Mouse (Mus musculus) small intestine, adult 2 months (tissue): ENCODE data around the gene Adat3. TPM values are rescaled to one million over a fixed set of nuclear protein-coding genes. Genes with fewer than 3 reads are reported as not detected.

Source experiments
- H3K27ac ChIP-seq: fragments of 200-500 bp; 2 replicates; pipeline ENCODE4 v1.5.1; 2012; ENCODE audit warnings: low read depth, low read length, control low read depth, inconsistent platforms; ENCODE audit not compliant: insufficient read depth
- H3K27me3 ChIP-seq: fragments of 200-500 bp; 2 replicates; pipeline ENCODE4 v1.6.1; 2012; ENCODE audit warnings: mild to moderate bottlenecking, moderate library complexity, low read length, inconsistent platforms; ENCODE audit not compliant: control insufficient read depth, insufficient read depth
- H3K36me3 ChIP-seq: fragments of 200-500 bp; 2 replicates; pipeline ENCODE4 v1.6.1; 2012; ENCODE audit warnings: mild to moderate bottlenecking, low read length, control low read depth, inconsistent platforms; ENCODE audit not compliant: control insufficient read depth, insufficient read depth
- H3K4me1 ChIP-seq: fragments of 200-500 bp; 2 replicates; pipeline ENCODE4 v1.6.1; 2012; ENCODE audit warnings: low read length, inconsistent platforms, mixed read lengths; ENCODE audit not compliant: control insufficient read depth, insufficient read depth, insufficient read length
- H3K4me3 ChIP-seq: fragments of 200-500 bp; 2 replicates; pipeline ENCODE4 v1.5.1; 2012; ENCODE audit warnings: low read depth, mild to moderate bottlenecking, control low read depth, inconsistent platforms, low read length, moderate library complexity
- CTCF ChIP-seq: fragments of 200-500 bp; IDR thresholded peaks from 2 replicates; pipeline ENCODE4 v1.5.1; 2012; ENCODE audit warnings: low read depth, mild to moderate bottlenecking, control low read depth, inconsistent platforms, low read length, moderate library complexity, mixed read lengths; ENCODE audit not compliant: insufficient replicate concordance, insufficient read length; ENCODE audit errors: extremely low read depth
- POLR2A ChIP-seq: fragments of 200-500 bp; IDR thresholded peaks from 2 replicates; pipeline ENCODE4 v1.6.1; 2012; ENCODE audit warnings: low read depth, mild to moderate bottlenecking, control low read depth, inconsistent platforms, low read length, moderate library complexity
- WGBS: fragments of 180-500 bp; shearing (Covaris S2); methylation state at CpG from one replicate; pipeline ENCODE4 v1.1.7; 2018; 5-methylcytosine and 5-hydroxymethylcytosine counted together
- polyA plus RNA-seq: library from polyadenylated mRNA; depleted of rRNA; stranded (reverse); fragments of >200 nt; gene quantifications from 2 replicates; pipeline ENCODE4 v1.2.3, GENCODE M21; 2012; rRNA removed

The Adat3 gene
- polyA plus RNA-seq, 1 experiment: 23.9 TPM

DNA sequence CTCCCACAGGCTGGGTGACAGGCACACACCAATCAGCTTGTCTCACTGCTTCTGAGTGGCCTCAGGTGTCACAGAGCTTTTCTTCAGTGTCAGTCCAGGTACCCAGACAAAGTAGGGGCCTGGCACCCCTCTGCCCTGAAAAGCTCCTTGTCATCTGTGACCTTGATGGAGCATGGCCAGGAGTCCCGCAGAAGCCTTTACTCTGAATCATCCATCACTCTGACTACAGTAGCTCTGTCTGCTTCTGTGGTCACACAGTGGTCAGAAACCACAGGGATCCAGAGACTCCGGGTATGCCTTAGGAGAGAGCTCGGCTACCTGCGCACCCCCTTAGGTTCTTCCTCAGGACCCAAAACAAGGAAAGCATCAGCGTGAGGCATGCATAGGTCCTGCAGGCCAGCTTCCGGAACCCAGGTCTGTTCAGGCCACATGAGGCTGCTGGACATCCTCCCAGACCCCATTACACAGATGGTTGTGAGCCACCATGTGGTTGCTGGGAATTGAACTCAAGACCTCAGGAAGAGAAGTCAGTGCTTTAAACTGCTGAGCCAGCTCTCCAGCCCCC lies 50.6 kb downstream of the Adat3 start:
- TF ChIP-seq POLR2A: no peak
- no peak for TF ChIP-seq CTCF
- no peak overlapping the region for H3K27ac ChIP-seq
- H3K36me3 ChIP-seq: no peaks in the 10 kb centered on the region; the same call in 1 of the 2 replicates
- no peak overlapping the region for H3K4me3 ChIP-seq
- H3K27me3 ChIP-seq: no peaks in the 10 kb centered on the region
- H3K4me1 ChIP-seq: peaks cover 16% of the 10 kb centered on the region
- WGBS: 91% methylated on average over 6 of the region's 6 CpGs

DNA sequence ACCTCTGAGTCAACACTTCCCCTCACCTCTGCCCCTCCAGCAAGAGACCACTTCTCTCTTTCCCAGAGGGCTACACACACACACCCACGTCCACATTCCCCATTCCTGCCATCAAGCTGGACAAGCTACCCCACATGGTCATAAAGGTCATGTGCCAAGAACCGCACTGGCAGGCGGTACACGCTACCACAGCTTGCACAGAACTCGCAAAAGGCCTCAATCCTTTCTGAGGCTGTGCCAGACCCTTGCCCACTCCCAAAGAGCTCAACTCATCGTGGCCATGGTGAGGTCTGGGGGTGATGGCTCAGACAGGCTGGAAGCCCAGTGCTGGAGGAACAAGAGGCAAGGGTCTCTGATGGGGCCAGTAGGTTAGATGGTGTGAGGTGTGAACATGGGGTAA lies 52.2 kb downstream of the Adat3 start:
- H3K4me1 ChIP-seq: peaks cover 20% of the 10 kb centered on the region
- 79% methylated on average over 6 of the region's 6 CpGs for whole genome bisulfite sequencing
- no peak overlapping the region for H3K4me3 ChIP-seq
- no peak for TF ChIP-seq CTCF
- no peak for TF ChIP-seq POLR2A
- no peaks in the 10 kb centered on the region; the same call in 1 of the 2 replicates for H3K36me3 ChIP-seq
- no peaks in the 10 kb centered on the region for H3K27me3 ChIP-seq
- no peak overlapping the region for H3K27ac ChIP-seq

DNA sequence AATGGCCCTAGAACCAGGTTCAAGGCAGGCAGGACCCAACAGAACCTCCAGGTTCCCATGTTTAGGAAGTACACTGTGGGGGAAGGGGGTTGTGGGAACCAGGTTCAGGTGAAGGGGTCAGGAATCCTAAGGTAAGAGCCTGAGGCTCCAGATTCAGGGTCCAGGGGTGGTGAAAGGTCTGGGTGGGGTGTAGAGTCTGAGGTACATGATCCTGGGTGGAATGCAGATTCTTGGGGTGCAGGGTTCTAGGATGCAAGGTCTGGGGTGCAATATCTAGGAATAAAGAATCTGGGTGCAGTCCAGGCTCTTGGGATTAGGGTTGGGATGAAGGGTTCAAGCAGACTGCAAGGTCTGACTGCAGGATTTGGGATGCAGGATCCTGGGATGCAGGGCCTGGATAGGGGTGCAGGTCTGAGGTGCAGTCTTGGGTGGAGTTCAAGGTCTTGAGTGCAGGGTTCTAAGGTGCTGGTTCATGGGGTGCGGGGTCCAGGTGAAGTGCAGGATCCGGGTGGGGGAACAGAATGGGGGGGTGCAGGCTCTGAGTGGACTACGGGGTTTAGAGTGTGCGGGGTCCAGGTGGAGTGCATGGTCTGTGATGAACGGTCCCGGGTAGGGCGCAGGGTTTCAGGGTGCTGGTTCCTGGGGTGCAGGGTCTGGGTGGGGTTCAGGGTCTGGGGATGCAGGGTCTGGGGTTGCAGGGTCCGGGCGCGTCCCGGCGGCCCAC lies 52.9 kb downstream of the Adat3 start:
- Histone ChIP-seq H3K4me1 (peaks cover 20% of the 10 kb centered on the region), H3K36me3 (no peaks in the 10 kb centered on the region; the same call in 1 of the 2 replicates), H3K27ac (no peak overlapping the region), H3K27me3 (no peaks in the 10 kb centered on the region), H3K4me3 (peak overlapping the region; percentile 85)
- WGBS: 3% methylated on average over 12 of the region's 12 CpGs
- TF ChIP-seq CTCF: no peak
- no peak for TF ChIP-seq POLR2A

DNA sequence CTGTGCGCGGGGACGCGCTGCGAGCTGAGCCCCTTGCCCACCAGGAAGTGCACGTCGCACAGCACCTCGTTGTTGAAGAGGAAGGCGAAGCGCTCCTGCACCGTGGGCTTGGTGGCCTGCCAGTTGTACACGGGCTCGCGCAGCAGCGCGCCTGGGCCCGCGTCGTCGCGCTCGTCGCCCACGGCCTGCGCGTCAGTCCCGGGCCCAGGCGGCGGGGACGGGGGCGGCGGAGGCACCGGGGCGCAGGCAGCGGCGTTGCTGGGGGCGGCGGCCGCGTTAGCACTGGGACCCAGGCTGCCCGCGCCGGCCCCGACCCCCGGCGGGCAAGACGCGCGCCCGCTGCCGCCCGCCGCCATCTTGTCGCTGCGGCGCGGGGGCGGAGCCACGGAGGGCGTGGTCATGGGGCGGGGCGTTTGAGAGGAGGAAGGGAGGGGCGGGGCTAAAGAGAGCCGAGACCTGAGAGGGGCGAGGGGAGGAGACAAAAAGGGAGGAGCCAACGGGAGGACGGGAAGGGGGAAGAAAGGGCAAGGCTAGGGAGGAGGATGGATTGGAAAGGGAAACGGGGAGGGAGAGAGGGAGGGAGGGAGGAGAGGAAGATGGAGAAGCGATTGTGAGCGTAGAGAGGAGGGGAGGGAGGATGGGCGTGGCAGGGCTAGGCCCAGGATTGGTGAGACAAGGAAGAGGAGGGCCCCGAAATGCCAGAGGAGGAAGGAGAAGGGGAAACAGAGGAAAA lies 53.6 kb downstream of the Adat3 start:
- H3K27ac ChIP-seq: peak overlapping the region; percentile 100
- no peaks in the 10 kb centered on the region for H3K27me3 ChIP-seq
- H3K4me3 ChIP-seq: peak overlapping the region; percentile 85
- peaks cover 20% of the 10 kb centered on the region for H3K4me1 ChIP-seq
- H3K36me3 ChIP-seq: no peaks in the 10 kb centered on the region; the same call in 1 of the 2 replicates
- TF ChIP-seq CTCF: no peak
- peak; percentile 59; the same call in 1 of the 2 replicates for TF ChIP-seq POLR2A
- under 1% methylated on average over 70 of the region's 72 CpGs for WGBS

DNA sequence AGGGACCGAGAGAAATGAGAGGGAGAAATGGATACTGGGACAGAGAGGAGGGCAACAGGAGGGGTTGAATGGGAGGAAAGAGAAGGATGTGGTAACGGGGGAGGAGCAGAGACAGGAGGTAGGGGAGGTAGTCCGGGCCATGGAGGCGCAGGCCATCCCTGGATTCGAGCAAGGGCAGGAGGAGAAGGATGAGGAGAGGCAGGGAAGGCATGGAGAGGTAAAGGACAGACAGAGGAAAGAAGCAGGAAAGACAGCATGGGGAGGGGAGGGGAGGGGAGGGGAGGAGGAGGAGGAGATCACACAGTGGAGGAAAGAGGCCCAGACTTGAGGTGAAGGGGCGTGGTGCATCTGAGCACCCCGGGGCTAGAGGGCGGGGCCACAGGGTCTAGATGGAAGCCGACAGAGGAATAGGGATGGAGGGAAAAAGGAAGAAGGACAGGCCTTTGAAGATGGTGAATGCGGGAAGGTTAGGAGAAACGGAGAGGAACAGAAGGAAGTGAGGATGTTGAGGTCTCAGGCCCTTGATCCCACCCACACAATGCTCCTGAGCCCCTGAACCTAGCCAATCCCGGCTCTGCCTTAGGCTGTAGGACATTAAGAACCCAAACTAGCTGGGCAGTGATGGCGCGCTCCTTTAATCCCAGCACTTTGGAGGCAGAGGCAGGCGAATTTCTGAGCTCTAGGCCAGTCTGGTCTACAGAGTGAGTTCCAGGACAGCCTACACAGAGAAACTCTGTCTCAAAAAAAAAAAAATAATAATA lies 54.4 kb downstream of the Adat3 start, which contains the start of gene Btbd2:
TSS of gene Btbd2 (minus strand) at position 209 of the 761 bp plus-strand sequence.
- TF ChIP-seq POLR2A (no peak; the same call in 1 of the 2 replicates), CTCF (no peak)
- peak within 1 kb of the TSS; percentile 100 for H3K27ac ChIP-seq
- H3K36me3 ChIP-seq: no peaks in the 10 kb centered on the region; the same call in 1 of the 2 replicates
- H3K27me3 ChIP-seq: no peaks in the 10 kb centered on the region
- 16% methylated on average over 15 of the region's 15 CpGs for WGBS
- H3K4me1 ChIP-seq: peaks cover 20% of the 10 kb centered on the region
- H3K4me3 ChIP-seq: peak within 1 kb of the TSS; percentile 85

Other genes starting within 250 kb of the Adat3 start
- 0.75 and 5.9 TPM in 2 replicates for gene Plk5, start 246.4 kb upstream of the Adat3 start, polyA plus RNA-seq
- gene Mex3d, start 215.2 kb upstream of the Adat3 start, polyA plus RNA-seq: 10.3 and 20.6 TPM in 2 replicates
- gene Mbd3, start 203.3 kb upstream of the Adat3 start, polyA plus RNA-seq: 55.1 and 85.7 TPM in 2 replicates
- gene Uqcr11, start 196.1 kb upstream of the Adat3 start, polyA plus RNA-seq: 2,051 and 2,588 TPM in 2 replicates
- gene Tcf3, start 169.2 kb upstream of the Adat3 start, polyA plus RNA-seq: 45.6 and 101 TPM in 2 replicates
- 0.29 and 2.8 TPM in 2 replicates for gene Onecut3, start 108.0 kb upstream of the Adat3 start, polyA plus RNA-seq
- not detected in 2 replicates for gene Atp8b3, start 63.8 kb upstream of the Adat3 start, polyA plus RNA-seq
- 33.1 and 63.7 TPM in 2 replicates for gene Rexo1, start 41.3 kb upstream of the Adat3 start, polyA plus RNA-seq
- 18.4 and 33.2 TPM in 2 replicates for gene Klf16, start 25.6 kb upstream of the Adat3 start, polyA plus RNA-seq
- gene Abhd17a, start 12.5 kb upstream of the Adat3 start, polyA plus RNA-seq: 381 and 644 TPM in 2 replicates
- 84.0 and 130 TPM in 2 replicates for gene Scamp4, start within 50 bp of the Adat3 start, polyA plus RNA-seq
- 1.3 and 2.2 TPM in 2 replicates for gene Gm49322, start 3.1 kb downstream of the Adat3 start, polyA plus RNA-seq
- 115 and 266 TPM in 2 replicates for gene Csnk1g2, start 20.0 kb downstream of the Adat3 start, polyA plus RNA-seq
- 45.4 and 84.1 TPM in 2 replicates for gene Btbd2, start 54.2 kb downstream of the Adat3 start, polyA plus RNA-seq
- gene Mknk2, start 75.2 kb downstream of the Adat3 start, polyA plus RNA-seq: 96.1 and 146 TPM in 2 replicates
- 26.5 and 40.0 TPM in 2 replicates for gene Mob3a, start 99.1 kb downstream of the Adat3 start, polyA plus RNA-seq
- gene Izumo4, start 99.3 kb downstream of the Adat3 start, polyA plus RNA-seq: 20.8 and 36.3 TPM in 2 replicates
- 64.9 and 110 TPM in 2 replicates for gene Ap3d1, start 139.4 kb downstream of the Adat3 start, polyA plus RNA-seq
- gene Dot1l, start 152.3 kb downstream of the Adat3 start, polyA plus RNA-seq: 57.6 and 83.7 TPM in 2 replicates
- 23.0 and 40.2 TPM in 2 replicates for gene Sf3a2, start 195.3 kb downstream of the Adat3 start, polyA plus RNA-seq
- gene Plekhj1, start 195.7 kb downstream of the Adat3 start, polyA plus RNA-seq: 26.0 and 41.8 TPM in 2 replicates
- gene Amh, start 202.4 kb downstream of the Adat3 start, polyA plus RNA-seq: 0.87 and 0.95 TPM in 2 replicates
- gene Jsrp1, start 210.6 kb downstream of the Adat3 start, polyA plus RNA-seq: not detected in 2 replicates
- gene Oaz1, start 223.8 kb downstream of the Adat3 start, polyA plus RNA-seq: 771 and 1,172 TPM in 2 replicates
- 0.06 and 0.08 TPM in 2 replicates for gene Lingo3, start 241.2 kb downstream of the Adat3 start, polyA plus RNA-seq